Mouse (Mus musculus): Measurements from ENCODE around the gene Tmtc2. TPM values are rescaled to one million over a fixed set of nuclear protein-coding genes. Genes with fewer than 3 reads are reported as not detected.

The Tmtc2 gene
- polyA plus RNA-seq, 1 experiment from 2014 or later: 5.5 TPM

DNA sequence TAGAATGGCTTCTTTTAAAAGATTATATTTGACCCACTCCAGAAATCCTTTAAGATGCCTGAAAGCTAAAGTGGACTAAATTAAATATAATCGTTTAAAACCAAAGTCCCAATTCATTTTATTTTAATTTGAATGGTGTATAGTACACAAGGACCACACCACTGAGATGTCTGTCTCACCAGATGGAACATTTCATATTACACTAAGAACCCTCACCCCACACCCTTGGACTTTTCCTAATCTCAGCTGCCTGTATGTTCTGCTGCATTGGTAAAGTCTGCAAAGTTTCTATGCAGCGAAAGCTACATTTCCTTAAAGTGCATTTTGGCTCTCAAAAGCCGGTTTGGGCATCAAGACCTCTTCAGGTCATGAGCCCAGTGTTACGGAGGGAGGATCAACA is 12.7 kb downstream of the Tmtc2 start:
- Histone ChIP-seq H3K27me3 (replicated peaks; ENCODE audit: control insufficient read depth, insufficient read depth, low read length) (no peaks in the 10 kb centered on the region), H3K36me3 (ENCODE audit: control insufficient read depth, insufficient read depth, low read length) (no peaks in the 10 kb centered on the region), H3K4me1 (ENCODE audit: control insufficient read depth, insufficient read depth, low read length) (no peaks in the 10 kb centered on the region), H3K9ac (ENCODE audit: low read length) (no peak overlapping the region), H3K4me2 (ENCODE audit: low read length) (no peak overlapping the region), H3K4me3 (ENCODE audit: low read depth, low read length) (no peak overlapping the region), H3K27ac (ENCODE audit: low read depth, low read length) (no peak overlapping the region), H3K9me3 (replicated peaks; ENCODE audit: control insufficient read depth, low read length) (no peaks in the 10 kb centered on the region)
- no peak for DNase-seq (ENCODE audit: low spot score)
- no peak for ATAC-seq
- 89% methylated on average over 4 of the region's 4 CpGs for WGBS

DNA sequence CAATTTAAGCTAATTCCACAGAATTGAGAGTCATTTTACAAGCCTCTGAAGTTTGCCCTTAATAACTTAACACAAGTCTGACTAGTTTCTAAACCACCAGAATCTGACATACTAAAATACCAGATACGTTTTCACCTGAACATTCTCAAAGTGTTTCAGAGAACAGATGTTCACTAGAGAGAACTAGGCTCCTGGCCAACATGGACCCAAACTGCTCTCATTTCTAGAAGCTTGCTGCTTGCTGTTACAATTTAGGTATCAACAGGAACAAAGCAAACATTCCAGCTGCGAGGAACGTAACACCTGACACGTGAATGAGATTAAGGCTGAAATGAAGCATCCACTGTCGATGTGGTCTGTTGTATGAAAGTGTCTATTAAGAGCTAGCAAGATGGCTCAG is 16.7 kb downstream of the Tmtc2 start:
- DNase-seq (ENCODE audit: low spot score): no peak
- Histone ChIP-seq H3K9ac (ENCODE audit: low read length) (no peak overlapping the region), H3K36me3 (ENCODE audit: control insufficient read depth, insufficient read depth, low read length) (no peaks in the 10 kb centered on the region), H3K9me3 (replicated peaks; ENCODE audit: control insufficient read depth, low read length) (no peaks in the 10 kb centered on the region), H3K27me3 (replicated peaks; ENCODE audit: control insufficient read depth, insufficient read depth, low read length) (no peaks in the 10 kb centered on the region), H3K4me1 (ENCODE audit: control insufficient read depth, insufficient read depth, low read length) (no peaks in the 10 kb centered on the region), H3K4me3 (ENCODE audit: low read depth, low read length) (no peak overlapping the region), H3K27ac (ENCODE audit: low read depth, low read length) (no peak overlapping the region), H3K4me2 (ENCODE audit: low read length) (no peak overlapping the region)
- WGBS: 76% methylated on average over 5 of the region's 5 CpGs
- no peak for ATAC-seq

GRCm38 (mm10) chr10:105556890-105557572 is 17.2 kb downstream of the Tmtc2 start:
- H3K4me2 ChIP-seq (ENCODE audit: low read length): no peak overlapping the region
- no peak for DNase-seq (ENCODE audit: low spot score)
- no peak overlapping the region for H3K4me3 ChIP-seq (ENCODE audit: low read depth, low read length)
- no peaks in the 10 kb centered on the region for H3K9me3 ChIP-seq (replicated peaks; ENCODE audit: control insufficient read depth, low read length)
- no peaks in the 10 kb centered on the region for H3K4me1 ChIP-seq (ENCODE audit: control insufficient read depth, insufficient read depth, low read length)
- no peaks in the 10 kb centered on the region for H3K36me3 ChIP-seq (ENCODE audit: control insufficient read depth, insufficient read depth, low read length)
- WGBS: 86% methylated on average over 6 of the region's 6 CpGs
- no peak overlapping the region for H3K9ac ChIP-seq (ENCODE audit: low read length)
- no peak overlapping the region for H3K27ac ChIP-seq (ENCODE audit: low read depth, low read length)
- no peaks in the 10 kb centered on the region for H3K27me3 ChIP-seq (replicated peaks; ENCODE audit: control insufficient read depth, insufficient read depth, low read length)
- no peak for ATAC-seq

GRCm38 (mm10) chr10:105554153-105554552 is 20.1 kb downstream of the Tmtc2 start:
- no peaks in the 10 kb centered on the region for H3K27me3 ChIP-seq (replicated peaks; ENCODE audit: control insufficient read depth, insufficient read depth, low read length)
- H3K27ac ChIP-seq (ENCODE audit: low read depth, low read length): no peak overlapping the region
- no peak overlapping the region for H3K9ac ChIP-seq (ENCODE audit: low read length)
- H3K4me1 ChIP-seq (ENCODE audit: control insufficient read depth, insufficient read depth, low read length): no peaks in the 10 kb centered on the region
- H3K36me3 ChIP-seq (ENCODE audit: control insufficient read depth, insufficient read depth, low read length): no peaks in the 10 kb centered on the region
- no peaks in the 10 kb centered on the region for H3K9me3 ChIP-seq (replicated peaks; ENCODE audit: control insufficient read depth, low read length)
- H3K4me2 ChIP-seq (ENCODE audit: low read length): no peak overlapping the region
- WGBS: 83% methylated on average over 2 of the region's 2 CpGs
- DNase-seq (ENCODE audit: low spot score): no peak
- H3K4me3 ChIP-seq (ENCODE audit: low read depth, low read length): no peak overlapping the region
- no peak for ATAC-seq

GRCm38 (mm10) chr10:105548040-105548439 is 26.2 kb downstream of the Tmtc2 start:
- Histone ChIP-seq H3K9me3 (replicated peaks; ENCODE audit: control insufficient read depth, low read length) (no peaks in the 10 kb centered on the region), H3K4me3 (ENCODE audit: low read depth, low read length) (no peak overlapping the region), H3K36me3 (ENCODE audit: control insufficient read depth, insufficient read depth, low read length) (no peaks in the 10 kb centered on the region), H3K27ac (ENCODE audit: low read depth, low read length) (no peak overlapping the region), H3K27me3 (replicated peaks; ENCODE audit: control insufficient read depth, insufficient read depth, low read length) (no peaks in the 10 kb centered on the region), H3K4me1 (ENCODE audit: control insufficient read depth, insufficient read depth, low read length) (no peaks in the 10 kb centered on the region), H3K4me2 (ENCODE audit: low read length) (no peak overlapping the region), H3K9ac (ENCODE audit: low read length) (no peak overlapping the region)
- ATAC-seq (no peak), DNase-seq (ENCODE audit: low spot score) (no peak)
- 92% methylated on average over 2 of the region's 2 CpGs for WGBS

DNA sequence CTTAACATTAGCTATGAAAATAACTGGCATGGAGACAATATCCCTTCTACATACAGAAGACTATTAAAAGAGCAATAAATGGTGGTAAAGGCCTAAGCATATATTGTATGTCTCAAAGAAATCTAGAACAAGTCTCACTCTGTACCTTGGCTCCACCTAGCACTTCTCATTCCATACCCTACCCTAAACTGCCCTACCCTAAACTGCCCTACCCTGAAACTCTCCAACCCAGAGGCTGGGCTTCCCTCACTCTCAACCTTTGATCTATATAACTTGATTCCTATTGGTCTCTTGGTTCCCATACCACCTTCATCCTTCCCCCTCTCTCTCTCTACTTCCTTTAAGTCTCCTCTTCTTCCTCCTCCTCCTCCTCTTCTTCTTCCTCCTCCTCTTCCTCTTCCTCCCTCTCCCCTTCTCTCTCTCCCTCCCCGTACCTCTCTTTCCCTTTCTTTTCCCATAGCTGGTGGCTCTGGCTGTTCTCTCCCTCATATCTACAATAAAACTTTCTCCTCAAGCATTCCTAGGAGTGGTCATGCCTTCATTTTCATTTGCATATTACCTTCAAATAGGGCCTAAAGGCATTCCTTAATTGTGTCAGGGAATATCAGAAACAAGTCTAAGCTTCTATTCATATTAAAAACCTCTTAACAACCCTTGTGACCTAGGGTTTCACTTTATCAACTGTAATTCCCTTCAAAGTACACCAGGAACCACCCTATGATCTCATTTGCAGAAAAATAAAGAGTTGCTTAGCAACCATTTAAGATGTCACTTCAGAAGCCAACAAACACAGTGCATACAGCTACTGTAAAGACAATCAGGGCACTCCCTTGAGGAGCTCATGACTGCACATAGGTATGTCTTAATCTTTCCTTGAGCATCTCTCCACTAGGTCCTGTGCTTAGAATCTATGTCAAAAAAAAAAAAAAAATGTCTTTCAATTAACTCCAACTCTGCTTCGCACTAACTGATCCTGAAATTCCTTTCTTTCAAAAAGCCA is 29.9 kb downstream of the Tmtc2 start:
- Histone ChIP-seq H3K4me1 (ENCODE audit: control insufficient read depth, insufficient read depth, low read length) (no peaks in the 10 kb centered on the region), H3K4me3 (ENCODE audit: low read depth, low read length) (no peak overlapping the region), H3K9me3 (replicated peaks; ENCODE audit: control insufficient read depth, low read length) (no peaks in the 10 kb centered on the region), H3K4me2 (ENCODE audit: low read length) (no peak overlapping the region), H3K27ac (ENCODE audit: low read depth, low read length) (no peak overlapping the region), H3K27me3 (replicated peaks; ENCODE audit: control insufficient read depth, insufficient read depth, low read length) (no peaks in the 10 kb centered on the region), H3K9ac (ENCODE audit: low read length) (no peak overlapping the region), H3K36me3 (ENCODE audit: control insufficient read depth, insufficient read depth, low read length) (no peaks in the 10 kb centered on the region)
- no peak for DNase-seq (ENCODE audit: low spot score)
- no peak for ATAC-seq
- WGBS: 84% methylated on average over 2 of the region's 2 CpGs

DNA sequence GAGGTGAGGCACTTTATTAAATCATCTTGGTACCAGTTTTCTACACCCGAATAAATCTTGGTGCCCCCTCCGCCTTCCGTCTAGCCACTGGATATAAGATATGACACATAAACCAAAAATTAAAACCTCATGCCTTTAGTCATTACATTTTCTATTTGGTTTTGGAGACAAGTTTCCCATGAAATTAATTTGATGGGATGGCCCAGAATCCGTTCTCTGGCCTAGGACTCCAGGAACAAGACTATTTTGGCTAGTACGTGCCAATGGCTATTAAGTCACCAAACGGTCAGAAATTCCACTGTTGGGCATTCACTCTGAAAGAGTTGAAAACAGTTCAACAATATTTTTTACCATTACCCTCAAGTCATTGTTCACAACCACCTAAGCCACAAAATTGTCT is 32.2 kb downstream of the Tmtc2 start:
- H3K36me3 ChIP-seq (ENCODE audit: control insufficient read depth, insufficient read depth, low read length): no peaks in the 10 kb centered on the region
- H3K9me3 ChIP-seq (replicated peaks; ENCODE audit: control insufficient read depth, low read length): no peaks in the 10 kb centered on the region
- no peak overlapping the region for H3K9ac ChIP-seq (ENCODE audit: low read length)
- ATAC-seq (no peak), DNase-seq (ENCODE audit: low spot score) (no peak)
- no peak overlapping the region for H3K4me2 ChIP-seq (ENCODE audit: low read length)
- no peak overlapping the region for H3K4me3 ChIP-seq (ENCODE audit: low read depth, low read length)
- no peaks in the 10 kb centered on the region for H3K4me1 ChIP-seq (ENCODE audit: control insufficient read depth, insufficient read depth, low read length)
- WGBS: 94% methylated on average over 6 of the region's 6 CpGs
- H3K27me3 ChIP-seq (replicated peaks; ENCODE audit: control insufficient read depth, insufficient read depth, low read length): no peaks in the 10 kb centered on the region
- H3K27ac ChIP-seq (ENCODE audit: low read depth, low read length): no peak overlapping the region

DNA sequence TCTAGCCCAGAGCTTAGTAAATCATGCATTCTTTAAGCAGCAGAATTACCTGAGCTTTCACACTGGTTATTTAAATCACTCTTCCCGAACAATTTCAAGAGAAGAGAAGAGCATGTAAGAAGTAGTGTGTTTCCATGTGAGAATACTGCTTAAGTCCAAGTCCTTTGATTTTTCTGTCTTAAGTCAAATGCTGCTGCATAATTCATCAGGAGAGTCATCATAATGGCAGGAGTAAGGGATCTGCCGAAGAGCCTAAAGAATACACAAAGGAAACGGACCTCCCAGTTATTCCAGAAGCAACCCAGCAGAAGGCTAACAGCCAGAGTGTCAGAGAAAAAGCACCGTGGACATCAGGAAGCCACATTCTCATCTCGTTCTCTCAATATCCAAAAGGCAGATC is 34.6 kb downstream of the Tmtc2 start:
- H3K27ac ChIP-seq (ENCODE audit: low read depth, low read length): no peak overlapping the region
- H3K9me3 ChIP-seq (replicated peaks; ENCODE audit: control insufficient read depth, low read length): no peaks in the 10 kb centered on the region
- H3K36me3 ChIP-seq (ENCODE audit: control insufficient read depth, insufficient read depth, low read length): no peaks in the 10 kb centered on the region
- H3K9ac ChIP-seq (ENCODE audit: low read length): no peak overlapping the region
- H3K27me3 ChIP-seq (replicated peaks; ENCODE audit: control insufficient read depth, insufficient read depth, low read length): no peaks in the 10 kb centered on the region
- DNase-seq (ENCODE audit: low spot score) (no peak), ATAC-seq (no peak)
- WGBS: 55% methylated on average over 5 of the region's 5 CpGs
- no peaks in the 10 kb centered on the region for H3K4me1 ChIP-seq (ENCODE audit: control insufficient read depth, insufficient read depth, low read length)
- H3K4me3 ChIP-seq (ENCODE audit: low read depth, low read length): no peak overlapping the region
- H3K4me2 ChIP-seq (ENCODE audit: low read length): no peak overlapping the region

DNA sequence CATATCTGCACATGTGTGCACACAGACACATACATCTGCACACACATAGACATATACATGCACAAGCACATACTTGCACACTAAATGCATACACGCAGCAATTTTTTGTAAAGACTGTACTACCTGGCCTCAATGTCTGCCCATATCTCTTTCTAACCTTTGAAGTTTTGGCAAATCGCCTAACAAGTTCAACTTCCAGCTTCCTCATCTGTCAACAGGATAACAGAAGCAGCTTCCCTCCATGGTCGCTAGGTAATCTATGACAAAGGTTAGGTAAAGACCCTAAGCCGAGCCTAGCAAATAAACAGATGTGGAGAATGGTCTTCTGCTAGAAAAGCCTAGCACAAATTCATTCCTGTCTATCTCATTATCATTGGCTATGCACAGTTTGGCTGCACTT is 37.3 kb downstream of the Tmtc2 start:
- Histone ChIP-seq H3K36me3 (ENCODE audit: control insufficient read depth, insufficient read depth, low read length) (no peaks in the 10 kb centered on the region), H3K9me3 (replicated peaks; ENCODE audit: control insufficient read depth, low read length) (no peaks in the 10 kb centered on the region), H3K4me1 (ENCODE audit: control insufficient read depth, insufficient read depth, low read length) (peaks cover 4% of the 10 kb centered on the region; the same call in 1 of the 2 replicates), H3K27me3 (replicated peaks; ENCODE audit: control insufficient read depth, insufficient read depth, low read length) (no peaks in the 10 kb centered on the region), H3K4me3 (ENCODE audit: low read depth, low read length) (no peak overlapping the region), H3K27ac (ENCODE audit: low read depth, low read length) (no peak overlapping the region), H3K4me2 (ENCODE audit: low read length) (no peak overlapping the region), H3K9ac (ENCODE audit: low read length) (no peak overlapping the region)
- 89% methylated on average over 4 of the region's 4 CpGs for WGBS
- ATAC-seq: no peak
- DNase-seq (ENCODE audit: low spot score): no peak
